Mouse (Mus musculus): ENCODE results near the gene Gm9844.
A peak's percentile ranks its signal among the peaks of the same experiment; 100 is the strongest.
"Not testable (repeated sequence)": the region's sequence is repeated elsewhere in the genome, so short reads cannot be mapped to it uniquely, and the experiment has no call there.

The Gm9844 gene

DNA sequence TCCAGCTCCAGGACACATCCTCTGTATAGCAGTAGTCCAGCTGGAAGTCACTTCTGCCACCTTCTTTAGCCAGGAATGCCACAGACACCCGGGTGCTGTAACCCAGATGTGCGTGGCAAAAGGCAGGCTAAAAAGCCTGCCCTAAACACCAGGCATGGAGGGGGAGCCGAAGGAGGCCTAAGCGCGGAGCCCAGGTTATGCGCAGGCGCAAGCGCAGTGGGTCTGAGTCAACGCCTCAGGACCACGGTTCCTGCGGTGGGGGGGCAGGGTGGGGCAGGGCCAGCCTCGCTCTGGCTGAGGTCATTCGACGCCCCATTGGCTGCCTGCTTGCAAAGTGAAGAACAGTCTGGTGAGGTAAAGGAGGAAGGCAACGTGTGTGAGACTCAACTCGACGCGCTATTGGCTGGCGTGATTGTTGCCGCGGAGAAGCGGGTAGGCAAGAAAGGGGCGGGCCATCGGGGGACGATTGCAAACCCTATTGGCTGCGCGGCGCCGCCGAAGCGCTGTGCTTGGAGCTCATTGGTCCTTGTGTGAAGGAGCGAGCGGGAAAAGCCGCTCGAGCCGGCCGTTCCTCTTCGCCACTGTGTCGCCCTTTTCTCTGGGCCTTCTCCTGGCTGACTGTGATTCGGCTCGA lies 7.6 kb downstream of the Gm9844 start, which contains the start of the genes Lypd4 and Dmrtc2:
Gene Lypd4, minus strand, starts transcription at position 410 of the 634 bp plus-strand sequence.
Gene Dmrtc2, plus strand, starts transcription at position 526 of the 634 bp plus-strand sequence.
- DNase-seq (ENCODE audit: low read depth, low spot score): no peak

DNA sequence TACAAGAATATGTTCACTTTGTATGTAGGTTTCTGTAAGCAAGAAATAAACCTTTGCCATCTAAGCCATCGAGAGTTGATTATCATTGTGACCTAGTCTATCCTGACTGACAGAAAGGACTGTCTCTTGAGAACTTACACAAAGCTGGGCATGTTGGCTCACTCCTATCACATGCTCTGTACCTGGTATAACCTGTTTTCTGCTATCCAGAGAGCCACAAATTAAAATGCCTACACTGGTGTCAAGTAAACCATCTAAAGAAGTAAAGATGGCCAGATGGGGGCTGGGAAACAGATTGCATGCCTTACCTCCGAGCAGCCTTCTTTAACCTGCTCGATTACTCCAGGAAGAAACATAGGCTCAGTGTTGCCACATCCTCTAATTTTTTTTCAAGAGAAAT lies 15.6 kb downstream of the Gm9844 start:
- DNase-seq (ENCODE audit: low read depth, low spot score): no peak

- DNase-seq (ENCODE audit: low read depth, low spot score): no peak
Measured at GRCm38 (mm10) chr7:24879620-24880019, 17.6 kb downstream of the Gm9844 start.

GRCm38 (mm10) chr7:24882416-24883199 lies 20.6 kb downstream of the Gm9844 start:
- DNase-seq (ENCODE audit: low read depth, low spot score): no peak

DNA sequence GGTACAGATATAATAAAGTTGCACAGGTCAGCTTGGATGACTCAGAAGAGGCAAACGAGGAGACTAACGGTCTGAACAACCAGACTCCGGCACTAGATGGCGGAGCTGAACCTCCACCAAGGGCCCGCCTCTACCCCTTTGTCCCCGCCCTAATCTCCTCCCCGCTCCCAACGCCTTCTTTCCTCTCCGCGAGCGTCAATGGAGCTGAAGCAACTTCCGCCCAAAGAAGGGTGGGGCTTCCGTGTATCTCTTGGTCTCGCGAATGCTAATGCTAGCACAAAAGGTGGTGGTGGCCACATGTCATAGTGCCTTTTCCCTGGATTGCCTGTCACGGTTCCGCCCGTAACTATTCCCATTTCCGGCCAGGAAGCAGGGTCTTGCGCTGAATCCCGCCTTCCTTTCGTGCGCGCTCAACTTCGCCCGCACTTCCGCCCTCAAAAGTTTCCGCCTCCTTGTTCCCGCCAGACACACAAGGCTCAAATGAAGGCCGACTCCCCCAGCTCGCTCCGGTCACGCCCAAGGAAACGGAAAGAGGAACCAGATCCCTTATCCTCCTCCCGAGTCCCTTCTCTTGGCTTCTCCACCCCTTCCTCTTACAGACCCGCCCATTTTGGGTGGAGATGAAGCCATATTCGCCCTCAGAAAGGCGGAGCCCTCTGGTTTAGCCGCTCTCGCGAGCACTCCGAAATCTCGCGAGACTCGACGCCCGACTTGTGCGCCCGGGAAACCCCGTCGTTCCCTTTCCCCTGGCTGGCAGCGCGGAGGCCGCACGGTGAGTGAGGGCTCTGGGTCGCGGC lies 22.1 kb downstream of the Gm9844 start, which contains the start of gene Rps19:
Gene Rps19, plus strand, starts transcription at position 476 of the 797 bp plus-strand sequence.
- DNase-seq (ENCODE audit: low read depth, low spot score): peak; percentile 100

DNA sequence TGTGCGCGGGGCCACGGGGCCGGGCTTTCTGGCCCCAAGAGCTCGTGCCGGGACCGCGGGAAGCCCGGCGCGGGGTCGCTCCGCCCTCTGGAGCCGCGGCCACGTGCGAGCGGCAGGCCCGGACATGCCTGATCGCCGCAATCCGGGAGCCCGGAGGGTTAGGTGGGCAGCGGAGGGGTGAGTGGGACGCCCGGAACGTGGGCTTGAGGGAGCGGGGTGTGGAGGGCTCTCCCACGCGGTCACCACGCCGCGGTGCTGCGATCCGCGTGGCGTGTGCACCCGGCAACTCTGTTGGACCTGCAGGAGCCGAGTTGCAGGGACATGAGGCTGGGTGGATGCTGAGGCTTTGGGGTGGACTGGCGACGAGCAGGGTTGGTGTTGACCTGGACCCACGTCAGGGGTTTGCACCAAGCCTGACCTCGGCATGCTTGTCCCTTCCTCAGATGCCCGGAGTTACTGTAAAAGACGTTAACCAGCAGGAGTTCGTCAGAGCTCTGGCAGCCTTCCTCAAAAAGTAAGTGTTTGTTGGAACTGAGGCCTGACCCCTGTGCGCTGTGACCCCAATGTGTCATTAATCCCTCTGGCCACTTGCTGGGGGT lies 22.8 kb downstream of the Gm9844 start:
- no peak for DNase-seq (ENCODE audit: low read depth, low spot score)

DNA sequence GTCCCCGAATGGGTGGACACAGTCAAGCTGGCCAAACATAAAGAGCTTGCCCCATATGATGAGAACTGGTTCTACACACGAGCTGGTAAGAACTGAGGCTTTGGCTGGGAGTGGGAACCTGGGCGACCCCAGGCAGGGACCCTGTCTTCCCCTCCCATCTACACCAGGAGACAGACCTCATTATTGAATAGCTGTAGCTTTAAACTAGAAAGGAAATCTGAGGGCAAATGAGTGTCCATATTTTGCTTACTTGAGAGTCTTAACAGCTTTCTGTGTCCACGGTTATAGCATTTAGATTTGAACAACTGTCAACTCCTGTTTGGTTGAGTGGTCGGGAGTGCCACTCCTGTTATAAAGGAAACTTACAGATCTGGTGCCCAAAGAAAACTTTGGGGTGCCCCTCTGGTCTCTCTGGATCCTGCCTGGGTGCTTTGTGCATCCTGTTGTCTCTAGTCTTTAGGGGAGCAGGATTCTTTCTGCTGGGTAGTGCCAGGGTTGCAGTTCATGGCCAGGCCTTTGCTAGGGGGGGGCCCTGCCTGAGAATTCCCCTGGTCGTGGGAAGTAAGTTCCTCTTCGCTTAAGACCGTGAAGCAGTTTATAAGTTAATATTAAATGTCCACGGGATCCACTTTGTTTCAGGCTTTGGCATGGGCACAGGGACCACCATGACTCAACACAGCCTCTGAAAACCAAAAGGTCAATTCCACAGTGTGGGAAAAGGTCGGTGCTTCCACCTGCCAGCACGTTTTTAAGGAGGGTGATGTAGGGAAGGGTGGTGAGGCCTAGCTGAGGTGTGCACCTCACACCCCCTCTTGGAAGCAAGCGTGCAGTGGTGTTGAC lies 23.7 kb downstream of the Gm9844 start:
- DNase-seq (ENCODE audit: low read depth, low spot score): no peak

DNA sequence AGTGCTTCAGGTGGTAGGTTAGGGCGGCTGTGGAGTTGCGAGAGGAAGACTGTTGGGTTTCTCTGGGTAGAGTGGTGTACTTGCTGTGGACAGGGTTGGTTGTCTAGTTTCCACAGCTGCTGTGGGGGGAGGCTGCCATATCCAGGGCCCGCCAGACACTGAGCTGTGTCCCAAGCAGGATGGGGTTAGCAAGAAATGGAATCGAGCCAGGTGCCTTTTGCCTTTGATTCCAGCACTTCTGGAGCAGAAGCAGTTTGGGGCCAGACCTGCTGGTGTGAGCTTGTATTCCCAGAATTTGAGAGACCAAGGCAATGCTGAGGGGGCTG lies 24.3 kb downstream of the Gm9844 start:
- no peak for DNase-seq (ENCODE audit: low read depth, low spot score)

- no peak for DNase-seq (ENCODE audit: low read depth, low spot score)
Measured at GRCm38 (mm10) chr7:24887096-24887495, 25.1 kb downstream of the Gm9844 start.

DNA sequence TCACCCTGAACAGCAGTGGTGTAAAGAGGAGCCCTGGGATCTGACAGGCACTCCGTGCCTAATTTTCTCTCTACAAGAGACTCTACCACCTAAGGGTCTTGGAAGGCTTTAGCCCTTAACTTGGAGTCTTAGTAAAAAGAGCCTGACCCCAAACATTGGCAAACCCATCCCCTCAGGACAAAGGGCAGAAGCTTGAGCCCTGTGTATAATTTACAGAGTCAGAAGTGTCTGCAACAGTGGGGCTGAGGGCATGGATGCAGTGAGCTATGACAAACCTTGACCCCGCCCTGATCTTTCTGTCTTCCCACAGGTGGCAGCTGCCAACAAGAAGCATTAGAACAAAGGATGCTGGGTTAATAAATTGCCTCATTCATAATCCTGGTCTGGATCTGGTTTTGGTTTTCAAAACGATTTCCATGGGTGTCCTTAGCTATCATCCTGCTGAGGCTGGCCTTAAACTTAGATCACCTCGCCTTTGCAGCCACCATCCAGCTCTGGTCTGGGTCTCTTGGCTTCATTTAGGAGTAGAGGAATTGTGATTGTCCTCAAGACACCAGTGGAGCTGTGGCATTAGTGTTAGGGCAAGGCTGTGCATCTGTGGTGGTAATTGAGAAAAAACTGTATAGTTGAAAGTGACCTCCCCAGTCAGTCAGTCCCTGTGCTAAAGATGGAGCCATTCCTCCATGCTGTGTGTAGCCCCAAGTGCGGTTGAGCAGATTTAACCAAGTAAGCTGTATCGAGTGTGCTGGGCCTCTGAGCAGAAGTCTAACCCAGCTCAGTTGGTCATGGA lies 27.6 kb downstream of the Gm9844 start:
- DNase-seq (ENCODE audit: low read depth, low spot score): no peak

- peak; percentile 71 for DNase-seq (ENCODE audit: low read depth, low spot score)
Measured at GRCm38 (mm10) chr7:24890281-24891216, 28.5 kb downstream of the Gm9844 start.

DNA sequence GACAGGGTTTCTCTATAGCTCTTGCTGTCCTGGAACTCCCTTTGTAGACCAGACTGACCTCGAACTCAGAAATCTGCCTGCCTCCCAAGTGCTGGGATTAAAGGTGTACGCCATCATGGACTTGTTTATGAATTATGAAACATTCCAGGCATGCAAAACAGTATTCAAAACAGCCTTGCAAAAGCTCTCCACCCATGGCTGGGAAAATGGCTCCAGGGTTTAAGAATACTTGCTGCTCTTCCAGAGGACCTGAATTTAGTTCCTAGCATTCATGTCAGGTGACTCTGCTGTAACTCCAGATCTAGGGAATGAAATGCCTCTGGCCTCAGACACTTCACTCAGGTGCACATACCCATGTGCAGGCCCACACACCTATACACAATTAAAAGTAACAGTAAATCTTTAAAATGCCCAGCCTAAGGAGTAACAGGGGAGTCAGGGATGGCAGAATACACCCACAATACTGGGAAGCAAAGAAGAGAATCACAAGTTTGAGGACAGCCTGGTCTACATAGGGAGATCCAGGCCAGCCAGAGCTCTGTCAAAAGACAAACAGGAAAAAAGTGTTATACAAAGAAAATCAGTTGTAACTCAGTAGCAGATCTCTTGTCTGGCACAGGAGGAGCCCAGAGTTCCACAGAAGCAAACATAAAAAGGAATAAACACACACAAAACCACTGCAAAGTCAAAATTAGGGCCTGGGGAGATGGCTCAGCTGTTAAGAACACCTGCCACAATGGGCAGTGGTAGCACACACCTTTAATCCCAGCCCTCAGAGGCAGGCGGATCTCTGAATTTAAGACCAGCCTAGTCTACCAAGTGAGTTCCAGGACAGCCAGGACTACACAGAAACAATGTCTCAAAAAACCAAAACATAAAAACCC lies 29.5 kb downstream of the Gm9844 start:
- DNase-seq (ENCODE audit: low read depth, low spot score): no peak

DNA sequence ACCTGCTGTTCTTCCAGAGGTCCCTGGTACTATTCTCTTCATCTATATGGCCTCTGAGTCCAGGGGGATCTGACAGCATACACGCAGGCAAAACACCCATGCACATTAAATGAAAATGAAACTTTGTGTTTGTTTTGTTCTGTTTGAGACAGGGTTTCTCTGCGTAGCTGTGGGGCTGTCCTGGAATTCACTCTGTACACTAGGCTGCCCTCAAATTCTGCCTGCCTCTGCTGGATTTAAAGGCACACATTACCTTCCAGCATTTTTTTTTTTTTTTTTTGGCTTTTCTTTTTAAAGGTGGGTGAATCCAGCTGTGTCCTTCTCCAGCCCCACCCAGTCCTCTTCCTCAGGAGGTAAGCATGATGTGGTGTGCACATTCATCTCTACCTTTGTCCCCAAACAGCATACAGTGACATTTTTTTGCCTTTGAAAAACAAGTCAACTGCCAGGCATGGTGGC lies 30.1 kb downstream of the Gm9844 start:
- no peak for DNase-seq (ENCODE audit: low read depth, low spot score)

DNA sequence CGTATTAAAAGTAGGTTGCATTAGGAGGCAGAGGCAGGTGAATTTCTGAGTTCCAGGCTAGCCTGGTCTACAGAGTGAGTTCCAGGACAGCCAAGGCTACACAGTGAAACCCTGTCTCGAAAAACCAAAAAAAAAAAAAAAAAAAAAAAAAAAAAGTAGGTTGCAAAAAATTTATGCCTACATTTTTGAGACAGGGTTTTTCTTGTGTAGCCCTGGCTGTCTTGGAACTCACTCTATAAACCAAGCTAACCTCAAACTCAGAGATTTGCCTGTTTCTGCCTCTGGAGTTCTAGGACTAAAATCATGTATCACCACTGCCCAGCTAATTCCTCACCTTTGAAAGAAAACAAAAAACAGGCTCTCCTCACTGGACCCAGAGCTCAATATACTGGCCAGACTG lies 33.7 kb downstream of the Gm9844 start:
- not testable (repeated sequence) for DNase-seq (ENCODE audit: low read depth, low spot score)

GRCm38 (mm10) chr7:24896269-24896668 lies 34.3 kb downstream of the Gm9844 start:
- DNase-seq (ENCODE audit: low read depth, low spot score): no peak

GRCm38 (mm10) chr7:24897224-24897623 lies 35.2 kb downstream of the Gm9844 start, which contains the start of gene Cd79a:
Gene Cd79a (plus strand): TSS chr7:24897381.
- no peak for DNase-seq (ENCODE audit: low read depth, low spot score)

GRCm38 (mm10) chr7:24897959-24898358 lies 35.9 kb downstream of the Gm9844 start:
- DNase-seq (ENCODE audit: low read depth, low spot score): no peak

- DNase-seq (ENCODE audit: low read depth, low spot score): no peak
Measured at GRCm38 (mm10) chr7:24901114-24901513, 39.1 kb downstream of the Gm9844 start.

Measured in retina, postnatal 7 days (tissue).